Mouse (Mus musculus) stomach, postnatal 0 days (tissue): ENCODE measurements around the gene Slc8a1. TPM values are rescaled to one million over a fixed set of nuclear protein-coding genes. Genes with fewer than 3 reads are reported as not detected.

Experiments used
- ATAC-seq: fragments of 200-750 bp; cut with Nextera tagmentation; 2 replicates; pipeline ENCODE4 v1.8.0; 2017; ENCODE audit not compliant: low FRiP score, low TSS enrichment
- DNase-seq: peaks from one replicate; pipeline ENCODE4 v3.0.0-alpha.2; 2016; ENCODE audit warnings: low spot score
- H3K27ac ChIP-seq: fragments of 300-500 bp; sonication (generic); replicated peaks from 2 replicates; pipeline ENCODE4 v1.5.1; 2014; ENCODE audit warnings: mild to moderate bottlenecking, control low read depth
- H3K27me3 ChIP-seq: fragments of 300-500 bp; sonication (generic); 2 replicates; pipeline ENCODE4 v1.6.1; 2014; ENCODE audit warnings: low read length; ENCODE audit not compliant: control insufficient read depth, insufficient read depth
- H3K36me3 ChIP-seq: fragments of 300-500 bp; sonication (generic); 2 replicates; pipeline ENCODE4 v1.6.1; 2014; ENCODE audit warnings: low read length, mixed read lengths; ENCODE audit not compliant: control insufficient read depth, insufficient read depth
- H3K4me1 ChIP-seq: fragments of 300-500 bp; sonication (generic); replicated peaks from 2 replicates; pipeline ENCODE4 v1.6.1; 2014; ENCODE audit warnings: antibody characterized with exemption; ENCODE audit not compliant: control insufficient read depth, insufficient read depth
- H3K4me2 ChIP-seq: fragments of 300-500 bp; sonication (generic); replicated peaks from 2 replicates; pipeline ENCODE4 v1.6.1; 2014; ENCODE audit warnings: low read depth, mild to moderate bottlenecking, control low read depth, moderate library complexity
- H3K4me3 ChIP-seq: fragments of 300-500 bp; sonication (generic); 2 replicates; pipeline ENCODE4 v1.5.1; 2014; ENCODE audit warnings: low read depth, low read length, control low read depth
- H3K9ac ChIP-seq: fragments of 300-500 bp; sonication (generic); 2 replicates; pipeline ENCODE4 v1.6.1; 2014; ENCODE audit warnings: mild to moderate bottlenecking, low read length, control low read depth, mixed read lengths
- H3K9me3 ChIP-seq: fragments of 300-500 bp; sonication (generic); 2 replicates; pipeline ENCODE4 v1.6.1; 2016; ENCODE audit warnings: low read length; ENCODE audit not compliant: control insufficient read depth
- CTCF ChIP-seq: IDR thresholded peaks from 2 replicates; pipeline ENCODE4 v1.5.1; 2016; ENCODE audit warnings: antibody characterized with exemption, low read depth, mild to moderate bottlenecking, moderate library complexity
- EP300 ChIP-seq: optimal IDR thresholded peaks from 2 replicates; pipeline ENCODE3; 2016; ENCODE audit warnings: antibody characterized with exemption
- WGBS: fragments of 180-500 bp; shearing (Covaris S2); extraction: QIAGEN DNeasy Blood & Tissue Kit; methylation state at CpG from one replicate; pipeline ENCODE4 v1.1.7; 2014; 5-methylcytosine and 5-hydroxymethylcytosine counted together
- polyA plus RNA-seq: library from polyadenylated mRNA; unstranded; fragments of >200 nt; fragmentation: Nextera tagmentation; extraction: Ambion mirVana; gene quantifications from 2 replicates; pipeline ENCODE4 v1.2.1, GENCODE M21; 2015

Gene Slc8a1
- polyA plus RNA-seq, 1 experiment from 2014 or later: 3.1 TPM

- Histone ChIP-seq H3K27me3 (no peaks in the 10 kb centered on the region), H3K27ac (no peak overlapping the region), H3K9me3 (no peaks in the 10 kb centered on the region), H3K4me1 (no peaks in the 10 kb centered on the region), H3K9ac (no peak overlapping the region), H3K36me3 (no peaks in the 10 kb centered on the region), H3K4me2 (no peak overlapping the region), H3K4me3 (no peak overlapping the region)
- 69% methylated on average over 7 of the region's 7 CpGs for WGBS
- ATAC-seq: no peak
- TF ChIP-seq CTCF (no peak), EP300 (no peak)
- DNase-seq: no peak
Measured at GRCm38 (mm10) chr17:81336024-81336754, 402.0 kb downstream of the Slc8a1 start.

- Histone ChIP-seq H3K27ac (no peak overlapping the region), H3K4me1 (no peaks in the 10 kb centered on the region), H3K4me3 (no peak overlapping the region), H3K9me3 (no peaks in the 10 kb centered on the region), H3K36me3 (no peaks in the 10 kb centered on the region), H3K9ac (no peak overlapping the region), H3K4me2 (no peak overlapping the region), H3K27me3 (no peaks in the 10 kb centered on the region)
- no peak for TF ChIP-seq CTCF
- TF ChIP-seq EP300: no peak
- ATAC-seq: no peak
- DNase-seq: no peak
- WGBS: 33% methylated on average over 1 of the region's 1 CpGs
Measured at GRCm38 (mm10) chr17:81335526-81335925, 402.7 kb downstream of the Slc8a1 start.
